Mouse (Mus musculus): Measurements from ENCODE around the gene Gp1bb.

DNA sequence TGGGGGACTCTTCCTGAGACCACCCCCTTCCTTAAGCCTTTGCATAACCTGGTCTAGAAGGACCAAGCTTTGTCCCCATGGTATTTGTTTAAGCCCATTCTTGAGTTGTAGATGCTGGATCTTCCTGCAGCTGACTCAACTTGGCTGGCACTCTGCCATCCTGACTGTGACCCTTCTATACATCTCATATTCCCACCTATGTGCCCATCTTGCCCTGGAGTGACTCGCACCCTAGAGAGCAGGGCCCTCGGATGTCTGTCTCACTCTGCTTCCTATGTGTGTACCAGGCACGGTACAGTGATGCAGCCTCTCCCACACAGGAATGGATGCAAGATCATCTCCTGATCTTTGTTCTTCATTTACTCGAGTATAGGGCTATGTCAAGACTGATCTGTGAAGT lies 20.7 kb upstream of the Gp1bb start:
- TF ChIP-seq E2F4 (IDR thresholded peaks at IDR 0.05; ENCODE audit: insufficient replicate concordance, low read depth, low read length) (no peak), POLR2A (IDR thresholded peaks at IDR 0.05; ENCODE audit: low read depth, low read length) (no peak), SMC3 (IDR thresholded peaks at IDR 0.05; ENCODE audit: low read depth, low read length) (no peak), BHLHE40 (IDR thresholded peaks at IDR 0.05; ENCODE audit: low read depth, low read length) (no peak), CTCF (conservative IDR thresholded peaks at IDR 0.05 in 1 of 2, IDR thresholded peaks at IDR 0.05 in 1 of 2; ENCODE audit: low read depth in 2 of 2, low read length in 2 of 2) (no peak), ETS1 (conservative IDR thresholded peaks at IDR 0.05; ENCODE audit: low read depth, low read length) (no peak), JUN (IDR thresholded peaks at IDR 0.05; ENCODE audit: insufficient read depth, low read depth, low read length) (no peak), RCOR1 (conservative IDR thresholded peaks at IDR 0.05; ENCODE audit: low read depth, low read length) (no peak), NELFE (IDR thresholded peaks at IDR 0.05; ENCODE audit: low read depth, low read length) (no peak), ELF1 (IDR thresholded peaks at IDR 0.05; ENCODE audit: low read depth, low read length) (no peak), MXI1 (IDR thresholded peaks at IDR 0.05; ENCODE audit: low read depth, low read length) (no peak), USF1 (IDR thresholded peaks at IDR 0.05; ENCODE audit: low read depth, low read length) (no peak), CHD2 (IDR thresholded peaks at IDR 0.05; ENCODE audit: low read length) (no peak)

All from CH12.LX (cell line).